Mouse (Mus musculus) lung, embryonic 16.5 days (tissue): ENCODE measurements around the gene Actr1a. TPM values are rescaled to one million over a fixed set of nuclear protein-coding genes. Genes with fewer than 3 reads are reported as not detected.

Experiments
- ATAC-seq: fragments of 200-750 bp; cut with Nextera tagmentation; 2 replicates; pipeline ENCODE4 v1.8.0; 2017; ENCODE audit warnings: low read depth, mild to moderate bottlenecking, moderate library complexity
- H3K27ac ChIP-seq: fragments of 300-500 bp; sonication (generic); 2 replicates; pipeline ENCODE4 v1.5.1; 2014; ENCODE audit warnings: mild to moderate bottlenecking, control low read depth, low read length
- H3K27me3 ChIP-seq: fragments of 300-500 bp; sonication (generic); 2 replicates; pipeline ENCODE4 v1.6.1; 2014; ENCODE audit warnings: low read depth, low read length, mixed read lengths; ENCODE audit not compliant: control insufficient read depth, insufficient read depth
- H3K36me3 ChIP-seq: fragments of 300-500 bp; sonication (generic); 2 replicates; pipeline ENCODE4 v1.6.1; 2014; ENCODE audit warnings: low read length; ENCODE audit not compliant: control insufficient read depth, insufficient read depth
- H3K4me1 ChIP-seq: fragments of 300-500 bp; sonication (generic); replicated peaks from 2 replicates; pipeline ENCODE4 v1.6.1; 2014; ENCODE audit warnings: low read length, mixed read lengths; ENCODE audit not compliant: control insufficient read depth, insufficient read depth
- H3K4me2 ChIP-seq: fragments of 300-500 bp; sonication (generic); 2 replicates; pipeline ENCODE4 v1.6.1; 2014; ENCODE audit warnings: low read depth, low read length, control low read depth
- H3K4me3 ChIP-seq: fragments of 300-500 bp; sonication (generic); 2 replicates; pipeline ENCODE4 v1.5.1; 2014; ENCODE audit warnings: mild to moderate bottlenecking, low read length, control low read depth
- H3K9ac ChIP-seq: fragments of 300-500 bp; sonication (generic); 2 replicates; pipeline ENCODE4 v1.6.1; 2014; ENCODE audit warnings: low read length, control low read depth
- H3K9me3 ChIP-seq: fragments of 300-500 bp; sonication (generic); 2 replicates; pipeline ENCODE4 v1.6.1; 2016; ENCODE audit warnings: low read length; ENCODE audit not compliant: control insufficient read depth
- WGBS: fragments of 180-500 bp; shearing (Covaris S2); extraction: QIAGEN DNeasy Blood & Tissue Kit; methylation state at CpG from one replicate; pipeline ENCODE4 v1.1.7; 2014; 5-methylcytosine and 5-hydroxymethylcytosine counted together
- polyA plus RNA-seq: library from polyadenylated mRNA; unstranded; fragments of >200 nt; fragmentation: Nextera tagmentation; extraction: Ambion mirVana; gene quantifications from 2 replicates; pipeline ENCODE4 v1.2.1, GENCODE M21; 2015

The Actr1a gene
- polyA plus RNA-seq, 1 experiment from 2014 or later: 137 TPM

- peak; percentile 87 for ATAC-seq
- Histone ChIP-seq H3K9me3 (no peaks in the 10 kb centered on the region), H3K4me1 (peaks cover 15% of the 10 kb centered on the region), H3K9ac (peak overlapping the region; percentile 86), H3K27me3 (0 out of 2 replicates have a peak, but pooled peaks cover 2% of the 10 kb centered on the region), H3K27ac (peak overlapping the region; percentile 81), H3K4me3 (peak overlapping the region; percentile 72), H3K4me2 (peak overlapping the region; percentile 97), H3K36me3 (no peaks in the 10 kb centered on the region)
- under 1% methylated on average over 78 of the region's 78 CpGs for WGBS
Measured at GRCm38 (mm10) chr19:46348761-46349458, 46.6 kb downstream of the Actr1a start.

- peak; percentile 18 for ATAC-seq
- peaks cover 4% of the 10 kb centered on the region; the same call in 1 of the 2 replicates for H3K27me3 ChIP-seq
- H3K36me3 ChIP-seq: no peaks in the 10 kb centered on the region
- H3K4me2 ChIP-seq: peak overlapping the region; percentile 97
- H3K9ac ChIP-seq: peak overlapping the region; percentile 86
- H3K4me3 ChIP-seq: peak overlapping the region; percentile 72
- peak overlapping the region; percentile 81 for H3K27ac ChIP-seq
- peaks cover 15% of the 10 kb centered on the region for H3K4me1 ChIP-seq
- 27% methylated on average over 14 of the region's 14 CpGs for WGBS
- H3K9me3 ChIP-seq: no peaks in the 10 kb centered on the region
Measured at GRCm38 (mm10) chr19:46347936-46348668, 47.4 kb downstream of the Actr1a start.

DNA sequence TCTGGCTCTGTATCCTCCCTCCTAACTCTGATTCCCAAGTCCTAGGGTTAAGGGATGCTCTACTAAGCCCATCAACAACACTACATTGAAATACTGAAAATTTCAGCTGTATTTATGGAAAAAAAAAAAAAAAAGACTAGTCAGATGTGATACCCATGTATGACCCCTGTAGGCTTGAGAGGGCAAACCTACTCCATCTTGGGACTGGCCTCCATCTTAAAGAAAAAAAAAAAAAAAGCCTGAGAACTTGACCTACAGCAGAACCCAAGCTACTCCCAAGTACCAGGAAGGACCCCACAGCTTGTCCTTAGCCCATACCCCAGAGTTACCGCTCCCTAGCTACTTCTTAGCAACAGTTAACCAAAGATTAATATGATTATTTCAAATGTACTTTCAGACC lies 48.4 kb downstream of the Actr1a start:
- H3K27ac ChIP-seq: no peak overlapping the region
- H3K27me3 ChIP-seq: peaks cover 4% of the 10 kb centered on the region; the same call in 1 of the 2 replicates
- WGBS: 100% methylated on average over 1 of the region's 1 CpGs
- no peak overlapping the region for H3K4me2 ChIP-seq
- no peaks in the 10 kb centered on the region for H3K36me3 ChIP-seq
- no peaks in the 10 kb centered on the region for H3K9me3 ChIP-seq
- peaks cover 15% of the 10 kb centered on the region for H3K4me1 ChIP-seq
- no peak for ATAC-seq
- no peak overlapping the region for H3K9ac ChIP-seq
- no peak overlapping the region for H3K4me3 ChIP-seq

- no peak overlapping the region for H3K27ac ChIP-seq
- peaks cover 4% of the 10 kb centered on the region; the same call in 1 of the 2 replicates for H3K27me3 ChIP-seq
- H3K36me3 ChIP-seq: no peaks in the 10 kb centered on the region
- H3K4me2 ChIP-seq: no peak overlapping the region
- ATAC-seq: no peak
- no peak overlapping the region for H3K9ac ChIP-seq
- no peaks in the 10 kb centered on the region for H3K9me3 ChIP-seq
- H3K4me3 ChIP-seq: no peak overlapping the region
- peaks cover 12% of the 10 kb centered on the region for H3K4me1 ChIP-seq
- WGBS: 22% methylated on average over 7 of the region's 7 CpGs
Measured at GRCm38 (mm10) chr19:46344710-46345419, 50.7 kb downstream of the Actr1a start.

- peak overlapping the region; percentile 73; the same call in 1 of the 2 replicates for H3K4me2 ChIP-seq
- H3K9ac ChIP-seq: peak overlapping the region; percentile 62
- peak overlapping the region; percentile 69 for H3K27ac ChIP-seq
- 58% methylated on average over 7 of the region's 7 CpGs for WGBS
- H3K4me3 ChIP-seq: no peak overlapping the region; the same call in 1 of the 2 replicates
- peaks cover 4% of the 10 kb centered on the region; the same call in 1 of the 2 replicates for H3K27me3 ChIP-seq
- H3K9me3 ChIP-seq: no peaks in the 10 kb centered on the region
- H3K4me1 ChIP-seq: peaks cover 15% of the 10 kb centered on the region
- H3K36me3 ChIP-seq: no peaks in the 10 kb centered on the region
- peak; percentile 29 for ATAC-seq
Measured at GRCm38 (mm10) chr19:46339287-46339971, 56.1 kb downstream of the Actr1a start.

DNA sequence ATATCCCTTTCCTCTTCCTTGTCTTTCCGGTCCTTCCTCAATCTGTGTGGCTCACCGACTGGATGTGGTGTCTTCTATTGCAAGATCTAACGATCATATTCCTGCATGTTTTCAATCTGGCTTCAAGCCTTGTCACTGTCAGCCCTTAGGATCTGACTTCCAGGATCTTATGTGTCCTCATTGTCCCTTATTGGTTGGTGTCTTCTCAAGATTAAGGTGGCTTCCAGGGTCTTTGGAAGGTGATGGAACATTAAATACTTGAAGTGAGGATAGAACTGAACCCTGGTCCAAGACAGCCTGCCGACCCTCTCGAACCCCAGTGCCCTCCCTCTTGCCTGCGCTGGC lies 56.6 kb downstream of the Actr1a start:
- WGBS: 53% methylated on average over 6 of the region's 6 CpGs
- H3K27ac ChIP-seq: peak overlapping the region; percentile 69
- H3K4me2 ChIP-seq: peak overlapping the region; percentile 73
- peak overlapping the region; percentile 86 for H3K4me3 ChIP-seq
- H3K9ac ChIP-seq: peak overlapping the region; percentile 62
- ATAC-seq: peak; percentile 32; the same call in 1 of the 2 replicates
- peaks cover 15% of the 10 kb centered on the region for H3K4me1 ChIP-seq
- peaks cover 2% of the 10 kb centered on the region; the same call in 1 of the 2 replicates for H3K27me3 ChIP-seq
- no peaks in the 10 kb centered on the region for H3K9me3 ChIP-seq
- no peaks in the 10 kb centered on the region for H3K36me3 ChIP-seq

GRCm38 (mm10) chr19:46338331-46338936 lies 57.1 kb downstream of the Actr1a start, which contains the start of gene Cuedc2:
Cuedc2 (minus strand) TSS chr19:46338702.
- H3K9ac ChIP-seq: peak within 1 kb of the TSS; percentile 88
- no peaks in the 10 kb centered on the region for H3K36me3 ChIP-seq
- no peaks in the 10 kb centered on the region for H3K27me3 ChIP-seq
- H3K9me3 ChIP-seq: no peaks in the 10 kb centered on the region
- H3K4me1 ChIP-seq: peaks cover 15% of the 10 kb centered on the region
- peak; percentile 92 for ATAC-seq
- H3K4me3 ChIP-seq: peak within 1 kb of the TSS; percentile 86
- H3K4me2 ChIP-seq: peak within 1 kb of the TSS; percentile 73
- peak within 1 kb of the TSS; percentile 69 for H3K27ac ChIP-seq
- WGBS: under 1% methylated on average over 31 of the region's 31 CpGs

GRCm38 (mm10) chr19:46337719-46338330 lies 57.7 kb downstream of the Actr1a start:
- Histone ChIP-seq H3K4me1 (peaks cover 15% of the 10 kb centered on the region), H3K27me3 (no peaks in the 10 kb centered on the region), H3K4me3 (peak overlapping the region; percentile 86), H3K9ac (peak overlapping the region; percentile 88), H3K36me3 (no peaks in the 10 kb centered on the region), H3K27ac (peak overlapping the region; percentile 7; the same call in 1 of the 2 replicates), H3K4me2 (peak overlapping the region; percentile 73), H3K9me3 (no peaks in the 10 kb centered on the region)
- no peak for ATAC-seq
- 31% methylated on average over 15 of the region's 15 CpGs for WGBS
